Mouse (Mus musculus) brain, adult 2 months (tissue): ENCODE measurements around the gene Ear10.
A peak's percentile ranks its signal among the peaks of the same experiment; 100 is the strongest.
"Not testable (repeated sequence)": the region's sequence is repeated elsewhere in the genome, so short reads cannot be mapped to it uniquely, and the experiment has no call there.

Experiments
- DNase-seq: peaks from one replicate; pipeline ENCODE4 v3.0.0; 2011; ENCODE audit warnings: low read depth, low spot score

Ear10 gene

GRCm38 (mm10) chr14:43923459-43923858 is at the start of gene Ear10:
Ear10 (minus strand) TSS chr14:43923559.
- not testable (repeated sequence) for DNase-seq

GRCm38 (mm10) chr14:43956769-43957168 is 33.4 kb upstream of the Ear10 start, which contains the start of gene Ang5:
Ang5 (plus strand) TSS chr14:43957069.
- not testable (repeated sequence) for DNase-seq

GRCm38 (mm10) chr14:43955074-43955473 is 31.7 kb upstream of the Ear10 start:
- DNase-seq = not testable (repeated sequence)

- not testable (repeated sequence) for DNase-seq
Measured at GRCm38 (mm10) chr14:43953382-43953781, 30.0 kb upstream of the Ear10 start.

- DNase-seq = not testable (repeated sequence)
Measured at GRCm38 (mm10) chr14:43933399-43933798, 10.0 kb upstream of the Ear10 start.

- DNase-seq = peak; percentile 33
Measured at GRCm38 (mm10) chr14:43932991-43933390, 9.6 kb upstream of the Ear10 start.

- DNase-seq = peak; percentile 6
Measured at GRCm38 (mm10) chr14:43925404-43925950, 2.1 kb upstream of the Ear10 start.

- peak; percentile 57 for DNase-seq
Measured at GRCm38 (mm10) chr14:43924688-43925403, 1.5 kb upstream of the Ear10 start, which contains the start of gene Gm8113. Gm8113 (plus strand) TSS chr14:43925390.

GRCm38 (mm10) chr14:43918214-43918613 is 5.1 kb downstream of the Ear10 start:
- not testable (repeated sequence) for DNase-seq

- DNase-seq = not testable (repeated sequence)
Measured at GRCm38 (mm10) chr14:43898577-43898976, 24.8 kb downstream of the Ear10 start.

- not testable (repeated sequence) for DNase-seq
Measured at GRCm38 (mm10) chr14:43895357-43895756, 28.0 kb downstream of the Ear10 start.

GRCm38 (mm10) chr14:43891288-43891687 is 32.1 kb downstream of the Ear10 start:
- DNase-seq = not testable (repeated sequence)

- not testable (repeated sequence) for DNase-seq
Measured at GRCm38 (mm10) chr14:43886235-43886634, 37.1 kb downstream of the Ear10 start.

GRCm38 (mm10) chr14:43879966-43880545 is 43.3 kb downstream of the Ear10 start:
- not testable (repeated sequence) for DNase-seq

- DNase-seq = not testable (repeated sequence)
Measured at GRCm38 (mm10) chr14:43877789-43878188, 45.6 kb downstream of the Ear10 start.

- DNase-seq = not testable (repeated sequence)
Measured at GRCm38 (mm10) chr14:43875417-43875816, 47.9 kb downstream of the Ear10 start, which contains the start of gene Ear1. Ear1 (minus strand) TSS chr14:43875517.

GRCm38 (mm10) chr14:43874862-43875261 is 48.5 kb downstream of the Ear10 start:
- DNase-seq = not testable (repeated sequence)
